Mouse (Mus musculus): ENCODE data around the gene E2f7.

- TF ChIP-seq CTCF (IDR thresholded peaks at IDR 0.05; ENCODE audit: low read depth): no peak
- TF ChIP-seq EP300 (IDR thresholded peaks at IDR 0.05; ENCODE audit: low read depth): no peak
Observed at GRCm38 (mm10) chr10:110806471-110806870, 61.2 kb downstream of the E2f7 start.

Data from liver, embryonic 14.5 days (tissue).